Mouse (Mus musculus) v-Abl transformed pro-B cells (cell line): ENCODE measurements around the gene Vmn1r155.
"Not testable (repeated sequence)": the region's sequence is repeated elsewhere in the genome, so short reads cannot be mapped to it uniquely, and the experiment has no call there.

Experiments
- in situ Hi-C, 2 experiments: fragments of 400-800 bp; cut with MboI; formaldehyde crosslinking; loops; one replicate each; pipeline ENCODE4 v1.15.1; 2025; ENCODE audit not compliant: unreplicated experiment in 2 of 2

The Vmn1r155 gene

DNA sequence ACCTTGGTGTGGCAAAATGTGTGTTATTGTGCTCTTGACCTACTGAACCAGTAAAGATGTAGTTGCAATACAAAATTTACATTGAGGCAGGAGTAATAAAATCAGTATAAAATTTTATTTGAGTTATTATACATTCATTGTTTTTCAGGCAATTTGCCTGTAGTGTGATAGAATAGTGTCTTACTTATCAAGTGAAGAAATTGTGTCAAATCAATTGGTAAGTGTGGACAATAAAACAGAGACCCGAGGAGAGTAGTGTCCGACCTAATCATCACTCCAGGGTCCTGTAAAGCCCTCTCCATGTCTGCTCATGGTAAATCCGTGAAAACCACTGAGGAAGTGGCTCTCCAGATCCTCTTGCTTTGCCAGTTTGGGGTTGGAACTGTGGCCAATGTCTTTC, at the start of gene Vmn1r155:
Vmn1r155 (plus strand) TSS at position 301 of the 400 bp plus-strand sequence.
- in situ Hi-C loops: not testable (repeated sequence)

DNA sequence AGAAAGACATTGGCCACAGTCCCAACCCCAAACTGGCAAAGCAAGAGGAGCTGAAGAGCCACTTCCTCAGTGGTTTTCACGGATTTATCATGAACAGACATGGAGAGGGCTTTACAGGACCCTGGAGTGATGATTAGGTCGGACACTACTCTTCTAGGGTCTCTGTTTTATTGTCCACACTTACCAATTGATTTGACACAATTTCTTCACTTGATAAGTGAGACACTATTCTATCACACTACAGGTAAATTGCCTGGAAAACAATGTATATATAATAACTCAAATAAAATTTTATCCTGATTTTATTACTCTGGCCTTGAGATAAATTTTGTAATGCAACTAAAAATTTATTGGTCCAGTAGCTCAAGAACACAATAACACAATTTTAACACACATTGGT, 34.4 kb downstream of the Vmn1r155 start, which contains the start of gene Gm8693:
Gm8693 (minus strand) TSS at position 101 of the 400 bp plus-strand sequence.
- in situ Hi-C loops: not testable (repeated sequence)
